Mouse (Mus musculus) liver, embryonic 12.5 days (tissue): ENCODE results near the gene Vps8. TPM values are rescaled to one million over a fixed set of nuclear protein-coding genes. Genes with fewer than 3 reads are reported as not detected.

Experiments used
- ATAC-seq: fragments of 200-750 bp; cut with Nextera tagmentation; 2 replicates; pipeline ENCODE4 v1.8.0; 2017; ENCODE audit warnings: moderate number of reproducible peaks, mild to moderate bottlenecking, moderate library complexity
- H3K27ac ChIP-seq: fragments of 300-500 bp; sonication (generic); 2 replicates; pipeline ENCODE4 v1.5.1; 2016; ENCODE audit warnings: mild to moderate bottlenecking
- H3K27me3 ChIP-seq: fragments of 300-500 bp; sonication (generic); replicated peaks from 2 replicates; pipeline ENCODE4 v1.6.1; 2016; ENCODE audit warnings: mild to moderate bottlenecking, moderate library complexity
- H3K36me3 ChIP-seq: fragments of 300-500 bp; sonication (generic); 2 replicates; pipeline ENCODE4 v1.6.1; 2016; ENCODE audit warnings: mild to moderate bottlenecking, moderate library complexity
- H3K4me1 ChIP-seq: fragments of 300-500 bp; sonication (generic); 2 replicates; pipeline ENCODE4 v1.6.1; 2016
- H3K4me2 ChIP-seq: fragments of 300-500 bp; sonication (generic); 2 replicates; pipeline ENCODE4 v1.6.1; 2016; ENCODE audit warnings: mild to moderate bottlenecking, moderate library complexity
- H3K4me3 ChIP-seq: fragments of 300-500 bp; sonication (generic); 2 replicates; pipeline ENCODE4 v1.5.1; 2016; ENCODE audit warnings: mild to moderate bottlenecking, moderate library complexity
- H3K9ac ChIP-seq: fragments of 300-500 bp; sonication (generic); 2 replicates; pipeline ENCODE4 v1.6.1; 2016; ENCODE audit warnings: mild to moderate bottlenecking, moderate library complexity
- H3K9me3 ChIP-seq: fragments of 300-500 bp; sonication (generic); replicated peaks from 2 replicates; pipeline ENCODE4 v1.6.1; 2016; ENCODE audit warnings: mild to moderate bottlenecking, moderate library complexity
- WGBS: fragments of 180-500 bp; shearing (Covaris S2); methylation state at CpG from one replicate; pipeline ENCODE4 v1.1.7; 2016; ENCODE audit not compliant: insufficient replicate concordance; 5-methylcytosine and 5-hydroxymethylcytosine counted together
- polyA plus RNA-seq: library from polyadenylated mRNA; unstranded; fragments of >200 nt; fragmentation: Nextera tagmentation; extraction: Ambion mirVana; gene quantifications from 2 replicates; pipeline ENCODE4 v1.2.1, GENCODE M21; 2016

Vps8 gene
- polyA plus RNA-seq, 1 experiment from 2014 or later: 10.0 TPM

- H3K9me3 ChIP-seq: no peaks in the 10 kb centered on the region
- no peak overlapping the region for H3K9ac ChIP-seq
- H3K36me3 ChIP-seq: no peaks in the 10 kb centered on the region
- H3K4me3 ChIP-seq: no peak overlapping the region
- H3K27me3 ChIP-seq: no peaks in the 10 kb centered on the region
- 53% methylated on average over 4 of the region's 4 CpGs for WGBS
- H3K27ac ChIP-seq: no peak overlapping the region
- H3K4me2 ChIP-seq: no peak overlapping the region
- H3K4me1 ChIP-seq: peaks cover 20% of the 10 kb centered on the region
- peak; percentile 86 for ATAC-seq
These were observed 110.6 kb downstream of the Vps8 start for GRCm38 (mm10) chr16:21533503-21533902.

- H3K36me3 ChIP-seq: no peaks in the 10 kb centered on the region
- H3K4me1 ChIP-seq: peaks cover 20% of the 10 kb centered on the region
- H3K9me3 ChIP-seq: no peaks in the 10 kb centered on the region
- no peak overlapping the region for H3K4me3 ChIP-seq
- whole genome bisulfite sequencing: 80% methylated on average over 7 of the region's 7 CpGs
- no peak for ATAC-seq
- H3K9ac ChIP-seq: no peak overlapping the region
- no peak overlapping the region for H3K4me2 ChIP-seq
- no peak overlapping the region for H3K27ac ChIP-seq
- no peaks in the 10 kb centered on the region for H3K27me3 ChIP-seq
These were observed 113.5 kb downstream of the Vps8 start for GRCm38 (mm10) chr16:21536240-21537005.

GRCm38 (mm10) chr16:21537312-21537711 is 114.4 kb downstream of the Vps8 start:
- peaks cover 20% of the 10 kb centered on the region for H3K4me1 ChIP-seq
- 58% methylated on average over 3 of the region's 3 CpGs for WGBS
- H3K27ac ChIP-seq: no peak overlapping the region
- H3K4me3 ChIP-seq: no peak overlapping the region
- no peak overlapping the region for H3K4me2 ChIP-seq
- H3K9ac ChIP-seq: no peak overlapping the region
- H3K27me3 ChIP-seq: no peaks in the 10 kb centered on the region
- no peaks in the 10 kb centered on the region for H3K9me3 ChIP-seq
- ATAC-seq: no peak
- no peaks in the 10 kb centered on the region for H3K36me3 ChIP-seq

GRCm38 (mm10) chr16:21538889-21539288 is 116.0 kb downstream of the Vps8 start:
- WGBS: 57% methylated on average over 2 of the region's 2 CpGs
- no peaks in the 10 kb centered on the region for H3K27me3 ChIP-seq
- peaks cover 4% of the 10 kb centered on the region for H3K4me1 ChIP-seq
- ATAC-seq: no peak
- no peak overlapping the region for H3K4me3 ChIP-seq
- no peaks in the 10 kb centered on the region for H3K9me3 ChIP-seq
- H3K36me3 ChIP-seq: no peaks in the 10 kb centered on the region
- no peak overlapping the region for H3K27ac ChIP-seq
- no peak overlapping the region for H3K4me2 ChIP-seq
- H3K9ac ChIP-seq: no peak overlapping the region

- H3K4me3 ChIP-seq: no peak overlapping the region
- no peak for ATAC-seq
- H3K36me3 ChIP-seq: no peaks in the 10 kb centered on the region
- H3K27me3 ChIP-seq: no peaks in the 10 kb centered on the region
- H3K9me3 ChIP-seq: no peaks in the 10 kb centered on the region
- no peak overlapping the region for H3K27ac ChIP-seq
- no peak overlapping the region for H3K4me2 ChIP-seq
- 28% methylated on average over 1 of the region's 1 CpGs for WGBS
- no peak overlapping the region for H3K9ac ChIP-seq
- no peaks in the 10 kb centered on the region for H3K4me1 ChIP-seq
These were observed 119.6 kb downstream of the Vps8 start for GRCm38 (mm10) chr16:21542559-21542958.

GRCm38 (mm10) chr16:21547446-21547845 is 124.5 kb downstream of the Vps8 start:
- 67% methylated on average over 5 of the region's 5 CpGs for WGBS
- no peak overlapping the region for H3K27ac ChIP-seq
- H3K4me2 ChIP-seq: no peak overlapping the region
- no peak overlapping the region for H3K4me3 ChIP-seq
- no peaks in the 10 kb centered on the region for H3K4me1 ChIP-seq
- no peaks in the 10 kb centered on the region for H3K9me3 ChIP-seq
- no peaks in the 10 kb centered on the region for H3K36me3 ChIP-seq
- no peaks in the 10 kb centered on the region for H3K27me3 ChIP-seq
- H3K9ac ChIP-seq: no peak overlapping the region
- no peak for ATAC-seq

GRCm38 (mm10) chr16:21549751-21550150 is 126.8 kb downstream of the Vps8 start:
- H3K9ac ChIP-seq: no peak overlapping the region
- ATAC-seq: no peak
- no peak overlapping the region for H3K27ac ChIP-seq
- H3K36me3 ChIP-seq: no peaks in the 10 kb centered on the region
- no peak overlapping the region for H3K4me3 ChIP-seq
- whole genome bisulfite sequencing: 77% methylated on average over 4 of the region's 4 CpGs
- no peaks in the 10 kb centered on the region for H3K27me3 ChIP-seq
- H3K9me3 ChIP-seq: no peaks in the 10 kb centered on the region
- no peaks in the 10 kb centered on the region for H3K4me1 ChIP-seq
- H3K4me2 ChIP-seq: no peak overlapping the region

- no peak overlapping the region for H3K4me2 ChIP-seq
- 72% methylated on average over 7 of the region's 7 CpGs for WGBS
- H3K9me3 ChIP-seq: no peaks in the 10 kb centered on the region
- no peak overlapping the region for H3K27ac ChIP-seq
- ATAC-seq: no peak
- no peaks in the 10 kb centered on the region for H3K4me1 ChIP-seq
- no peak overlapping the region for H3K4me3 ChIP-seq
- no peak overlapping the region for H3K9ac ChIP-seq
- no peaks in the 10 kb centered on the region for H3K27me3 ChIP-seq
- H3K36me3 ChIP-seq: no peaks in the 10 kb centered on the region
These were observed 127.5 kb downstream of the Vps8 start for GRCm38 (mm10) chr16:21550453-21550852.

- Histone ChIP-seq H3K27me3 (no peaks in the 10 kb centered on the region), H3K9me3 (no peaks in the 10 kb centered on the region), H3K27ac (no peak overlapping the region), H3K4me3 (no peak overlapping the region), H3K36me3 (no peaks in the 10 kb centered on the region), H3K9ac (no peak overlapping the region), H3K4me1 (no peaks in the 10 kb centered on the region), H3K4me2 (no peak overlapping the region)
- WGBS: 81% methylated on average over 3 of the region's 3 CpGs
- no peak for ATAC-seq
These were observed 130.6 kb downstream of the Vps8 start for GRCm38 (mm10) chr16:21553506-21553905.

- no peaks in the 10 kb centered on the region for H3K9me3 ChIP-seq
- H3K27me3 ChIP-seq: no peaks in the 10 kb centered on the region
- H3K9ac ChIP-seq: no peak overlapping the region
- H3K27ac ChIP-seq: no peak overlapping the region
- ATAC-seq: 0 out of 2 replicates have a peak, but pooled peaks have one; percentile 40
- 0 out of 2 replicates have a peak, but pooled peaks cover 9% of the 10 kb centered on the region for H3K36me3 ChIP-seq
- peaks cover 13% of the 10 kb centered on the region for H3K4me1 ChIP-seq
- no peak overlapping the region for H3K4me2 ChIP-seq
- H3K4me3 ChIP-seq: no peak overlapping the region
- 47% methylated on average over 3 of the region's 3 CpGs for WGBS
These were observed 139.8 kb downstream of the Vps8 start for GRCm38 (mm10) chr16:21562625-21563300.

GRCm38 (mm10) chr16:21563322-21563721 is 140.4 kb downstream of the Vps8 start:
- Histone ChIP-seq H3K9ac (no peak overlapping the region), H3K27ac (no peak overlapping the region), H3K4me1 (peaks cover 13% of the 10 kb centered on the region), H3K27me3 (no peaks in the 10 kb centered on the region), H3K4me3 (no peak overlapping the region), H3K9me3 (no peaks in the 10 kb centered on the region), H3K36me3 (0 out of 2 replicates have a peak, but pooled peaks cover 9% of the 10 kb centered on the region), H3K4me2 (no peak overlapping the region)
- no peak for ATAC-seq
- 85% methylated on average over 6 of the region's 6 CpGs for WGBS

GRCm38 (mm10) chr16:21567093-21567492 is 144.2 kb downstream of the Vps8 start:
- no peaks in the 10 kb centered on the region for H3K9me3 ChIP-seq

More at GRCm38 (mm10) chr16:21567093-21567492, 144.2 kb downstream of the Vps8 start:
- no peak overlapping the region for H3K4me2 ChIP-seq
- no peaks in the 10 kb centered on the region for H3K36me3 ChIP-seq
- no peak for ATAC-seq
- no peak overlapping the region for H3K4me3 ChIP-seq
- H3K4me1 ChIP-seq: peaks cover 13% of the 10 kb centered on the region
- no peaks in the 10 kb centered on the region for H3K27me3 ChIP-seq
- no peak overlapping the region for H3K9ac ChIP-seq
- no peak overlapping the region for H3K27ac ChIP-seq
- 89% methylated on average over 5 of the region's 5 CpGs for WGBS
